In genomic region chr2:119318043-119318710, GRCm38 (mm10) we compare ENCODE assay signal across 17 mouse cellular contexts. TPM values are rescaled to one million over a fixed set of nuclear protein-coding genes. Genes with fewer than 3 reads are reported as not detected.
DNase-seq lines count a peak whose midpoint lies in the region; ATAC-seq and TF ChIP-seq lines count a peak whose summit lies in the region.
"Had no signal": no experiment of that assay in that cellular context is flagged by ENCODE, and none has a peak within 500 bp of the region (broad histone marks: within the 10 kb centered on the region; RNA-seq: fewer than 3 reads in every experiment).

No protein-coding gene starts in this region.

- no peaks in the 10 kb centered on the region for H3K36me3 ChIP-seq in intestine, postnatal 0 days (ENCODE audit: control insufficient read depth, insufficient read depth)
- H3K36me3 ChIP-seq in forebrain, embryonic 11.5 days (ENCODE audit: control insufficient read depth, insufficient read depth, low read length): no peaks in the 10 kb centered on the region
- H3K36me3 ChIP-seq in forebrain, embryonic 14.5 days (ENCODE audit: control insufficient read depth, insufficient read depth, low read length): no peaks in the 10 kb centered on the region
- H3K36me3 ChIP-seq: hindbrain, embryonic 10.5 days; midbrain, embryonic 10.5 days had no signal

- no peaks in the 10 kb centered on the region for H3K9me3 ChIP-seq in intestine, postnatal 0 days (ENCODE audit: control insufficient read depth)
- H3K9me3 ChIP-seq in forebrain, embryonic 11.5 days (ENCODE audit: control insufficient read depth, low read length): no peaks in the 10 kb centered on the region; the same call in 1 of the 2 replicates
- H3K9me3 ChIP-seq in forebrain, embryonic 14.5 days (replicated peaks; ENCODE audit: control insufficient read depth, low read length): no peaks in the 10 kb centered on the region

- H3K9ac ChIP-seq in intestine, postnatal 0 days (ENCODE audit: low read depth, low read length): no peak overlapping the region
- H3K9ac ChIP-seq in forebrain, embryonic 11.5 days (ENCODE audit: low read length): no peak overlapping the region
- no peak overlapping the region for H3K9ac ChIP-seq in forebrain, embryonic 14.5 days (ENCODE audit: low read length)

- 0 out of 2 replicates have a peak overlapping the region, but pooled peaks have one; percentile 3 for H3K4me2 ChIP-seq in intestine, postnatal 0 days (replicated peaks; ENCODE audit: low read depth)
- H3K4me2 ChIP-seq in forebrain, embryonic 11.5 days (ENCODE audit: low read depth, low read length, severe bottlenecking): no peak overlapping the region
- H3K4me2 ChIP-seq in forebrain, embryonic 14.5 days (ENCODE audit: low read length): no peak overlapping the region
- H3K4me2 ChIP-seq: liver, embryonic 11.5 days had no signal

- ATAC-seq in intestine, postnatal 0 days: peak; percentile 81
- no peak for ATAC-seq in forebrain, embryonic 11.5 days (replicated peaks; ENCODE audit: low FRiP score)
- no peak for ATAC-seq in forebrain, embryonic 14.5 days
- ATAC-seq: forebrain, embryonic 16.5 days had no signal

- H3K4me3 ChIP-seq in brown adipose tissue, adult 24 weeks (ENCODE audit: insufficient read depth, low read depth, low read length): no peak overlapping the region
- H3K4me3 ChIP-seq in intestine, postnatal 0 days (ENCODE audit: low read depth, low read length): no peak overlapping the region
- no peak overlapping the region for H3K4me3 ChIP-seq in forebrain, embryonic 11.5 days (ENCODE audit: low read depth, low read length)
- H3K4me3 ChIP-seq in forebrain, embryonic 14.5 days (ENCODE audit: low read depth, low read length): no peak overlapping the region
- H3K4me3 ChIP-seq: hindbrain, embryonic 10.5 days; midbrain, embryonic 10.5 days had no signal

- peak overlapping the region; percentile 77 for H3K27ac ChIP-seq in brown adipose tissue, adult 24 weeks (replicated peaks; ENCODE audit: low read depth, low read length)
- H3K27ac ChIP-seq in intestine, postnatal 0 days (ENCODE audit: low read depth, low read length): peak overlapping the region; percentile 80
- H3K27ac ChIP-seq in forebrain, embryonic 11.5 days (ENCODE audit: low read depth, low read length): no peak overlapping the region
- H3K27ac ChIP-seq in forebrain, embryonic 14.5 days (ENCODE audit: low read depth, low read length): no peak overlapping the region
- H3K27ac ChIP-seq: hindbrain, embryonic 10.5 days; midbrain, embryonic 10.5 days had no signal

- 38% methylated on average over 3 of the region's 3 CpGs for WGBS in intestine, postnatal 0 days
- WGBS in forebrain, embryonic 11.5 days: 68% methylated on average over 3 of the region's 3 CpGs
- WGBS in forebrain, embryonic 14.5 days: 81% methylated on average over 3 of the region's 3 CpGs

- H3K27me3 ChIP-seq in intestine, postnatal 0 days (replicated peaks; ENCODE audit: control insufficient read depth, insufficient read depth, low read length): peaks cover 10% of the 10 kb centered on the region; the same call in 1 of the 2 replicates
- H3K27me3 ChIP-seq in forebrain, embryonic 11.5 days (ENCODE audit: control insufficient read depth, insufficient read depth, low read length): peaks cover 60% of the 10 kb centered on the region
- H3K27me3 ChIP-seq in forebrain, embryonic 14.5 days (replicated peaks; ENCODE audit: control insufficient read depth, insufficient read depth, low read length): peaks cover 64% of the 10 kb centered on the region

- DNase-seq in kidney, adult 11 months: peak; percentile 72
- no peak for DNase-seq in kidney, postnatal 4 days
- peak; percentile 35 for DNase-seq in lung, postnatal 25 days (ENCODE audit: low spot score)
- no peak for DNase-seq in forebrain, embryonic 11.5 days (ENCODE audit: low spot score)
- no peak for DNase-seq in c-Kit-positive CD71-positive TER-119-positive erythroid progenitor cells, embryonic 14.5 days (ENCODE audit: low spot score)
- no peak for DNase-seq in forebrain, embryonic 14.5 days (ENCODE audit: low spot score)
- DNase-seq: adrenal gland, adult 8-10 months; cerebellum, adult 11 months; gastrocnemius, postnatal 25 days; right cerebral cortex, postnatal 4 days; thymus, adult 2 months had no signal

- TF ChIP-seq CTCF in intestine, postnatal 0 days (IDR thresholded peaks at IDR 0.05; ENCODE audit: low read depth): no peak

- H3K4me1 ChIP-seq in brown adipose tissue, adult 24 weeks (ENCODE audit: control insufficient read depth, insufficient read depth, insufficient read length, low read length): peaks cover 35% of the 10 kb centered on the region
- peaks cover 18% of the 10 kb centered on the region for H3K4me1 ChIP-seq in intestine, postnatal 0 days (replicated peaks; ENCODE audit: control insufficient read depth, insufficient read depth, low read length)
- H3K4me1 ChIP-seq in forebrain, embryonic 11.5 days (replicated peaks; ENCODE audit: control insufficient read depth, insufficient read depth, low read length): peaks cover 15% of the 10 kb centered on the region
- peaks cover 25% of the 10 kb centered on the region for H3K4me1 ChIP-seq in forebrain, embryonic 14.5 days (ENCODE audit: control insufficient read depth, insufficient read depth, low read length)

RNA-seq across cellular contexts. Expression of gene Dll4, which starts 7.4 kb away (rescaled TPM):
- 3.2 and 5.8 TPM in 2 replicates for polyA plus RNA-seq in brown adipose tissue, adult 24 weeks (2012; ENCODE audit: insufficient read depth, insufficient read length, missing spikeins)
- polyA plus RNA-seq in intestine, postnatal 0 days (2015; fragmentation: Nextera tagmentation; extraction: Ambion mirVana): 3.7 and 4.1 TPM in 2 replicates
- 2.8 and 3.7 TPM in 2 replicates for polyA plus RNA-seq in forebrain, embryonic 11.5 days (2014; fragmentation: Nextera tagmentation; extraction: Ambion mirVana)
- 2.9 and 3.8 TPM in 2 replicates for polyA plus RNA-seq in forebrain, embryonic 14.5 days (2014; fragmentation: Nextera tagmentation; extraction: Ambion mirVana)

RNA-seq across cellular contexts. Expression of gene Vps18, which starts 29.6 kb away (rescaled TPM):
- polyA plus RNA-seq in brown adipose tissue, adult 24 weeks (2012; ENCODE audit: insufficient read depth, insufficient read length, missing spikeins): 3.6 and 4.8 TPM in 2 replicates
- polyA plus RNA-seq in intestine, postnatal 0 days (2015; fragmentation: Nextera tagmentation; extraction: Ambion mirVana): 21.8 and 24.3 TPM in 2 replicates
- polyA plus RNA-seq in forebrain, embryonic 11.5 days (2014; fragmentation: Nextera tagmentation; extraction: Ambion mirVana): 18.5 and 20.5 TPM in 2 replicates
- 12.0 and 19.9 TPM in 2 replicates for polyA plus RNA-seq in forebrain, embryonic 14.5 days (2014; fragmentation: Nextera tagmentation; extraction: Ambion mirVana)

RNA-seq across cellular contexts. Expression of gene Chac1, which starts 32.9 kb away (rescaled TPM):
- polyA plus RNA-seq in brown adipose tissue, adult 24 weeks (2012; ENCODE audit: insufficient read depth, insufficient read length, missing spikeins): 2.1 and 2.3 TPM in 2 replicates
- polyA plus RNA-seq in intestine, postnatal 0 days (2015; fragmentation: Nextera tagmentation; extraction: Ambion mirVana): 1.1 and 1.4 TPM in 2 replicates
- polyA plus RNA-seq in forebrain, embryonic 11.5 days (2014; fragmentation: Nextera tagmentation; extraction: Ambion mirVana): 0.90 and 2.0 TPM in 2 replicates
- 3.5 and 3.8 TPM in 2 replicates for polyA plus RNA-seq in forebrain, embryonic 14.5 days (2014; fragmentation: Nextera tagmentation; extraction: Ambion mirVana)

RNA-seq across cellular contexts. Expression of gene Rhov, which starts 47.1 kb away (rescaled TPM):
- not detected in 2 replicates for polyA plus RNA-seq in brown adipose tissue, adult 24 weeks (2012; ENCODE audit: insufficient read depth, insufficient read length, missing spikeins)
- 1.3 TPM in 2 replicates for polyA plus RNA-seq in intestine, postnatal 0 days (2015; fragmentation: Nextera tagmentation; extraction: Ambion mirVana)
- 0.83 and 0.90 TPM in 2 replicates for polyA plus RNA-seq in forebrain, embryonic 11.5 days (2014; fragmentation: Nextera tagmentation; extraction: Ambion mirVana)
- 8.5 and 12.7 TPM in 2 replicates for polyA plus RNA-seq in forebrain, embryonic 14.5 days (2014; fragmentation: Nextera tagmentation; extraction: Ambion mirVana)
- polyA plus RNA-seq: liver, embryonic 11.5 days had no signal

Comparison
In these comparisons a context has a peak if more than half of its experiments do, and no peak if none do; other contexts are left out.
1. DNase-seq: peak in kidney, adult 11 months (single experiment) and lung, postnatal 25 days (single experiment); none in kidney, postnatal 4 days (0 of 2), forebrain, embryonic 11.5 days (single experiment), c-Kit-positive CD71-positive TER-119-positive erythroid progenitor cells, embryonic 14.5 days (single experiment) and forebrain, embryonic 14.5 days (single experiment).
2. H3K27ac ChIP-seq: peak in brown adipose tissue, adult 24 weeks (single experiment) and intestine, postnatal 0 days (single experiment); none in forebrain, embryonic 11.5 days (single experiment) and forebrain, embryonic 14.5 days (single experiment).